Mouse (Mus musculus) R1 (cell line): ENCODE results near the gene Ptpn14.

Experiments used
- DNase-seq: peaks from one replicate; pipeline ENCODE4 v3.0.0-alpha.2; 2018; ENCODE audit warnings: low read depth, low spot score

Gene Ptpn14

DNA sequence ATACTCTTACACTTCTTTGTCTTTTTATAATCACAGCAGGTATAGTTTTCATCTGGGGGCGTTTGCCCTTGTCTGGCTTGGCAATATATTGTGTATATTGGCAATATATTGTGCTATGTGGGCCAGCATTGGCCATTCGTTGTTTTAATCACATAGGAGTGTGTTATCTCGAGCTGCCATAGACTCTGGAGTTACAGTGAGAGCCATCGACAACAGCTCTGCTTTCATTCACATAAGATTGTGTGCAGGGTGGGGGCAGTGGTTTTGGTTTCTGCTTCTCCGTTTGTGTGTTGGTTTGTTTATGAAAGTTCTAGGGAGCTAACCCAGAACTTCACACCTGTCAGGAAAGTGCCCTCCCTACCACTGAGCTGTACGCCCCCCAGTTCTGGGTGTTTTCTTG, 138.6 kb downstream of the Ptpn14 start:
- DNase-seq: no peak

GRCm38 (mm10) chr1:189867034-189867433, 139.0 kb downstream of the Ptpn14 start:
- DNase-seq: no peak

- DNase-seq: no peak
These were observed 139.4 kb downstream of the Ptpn14 start for GRCm38 (mm10) chr1:189867497-189867896.

DNA sequence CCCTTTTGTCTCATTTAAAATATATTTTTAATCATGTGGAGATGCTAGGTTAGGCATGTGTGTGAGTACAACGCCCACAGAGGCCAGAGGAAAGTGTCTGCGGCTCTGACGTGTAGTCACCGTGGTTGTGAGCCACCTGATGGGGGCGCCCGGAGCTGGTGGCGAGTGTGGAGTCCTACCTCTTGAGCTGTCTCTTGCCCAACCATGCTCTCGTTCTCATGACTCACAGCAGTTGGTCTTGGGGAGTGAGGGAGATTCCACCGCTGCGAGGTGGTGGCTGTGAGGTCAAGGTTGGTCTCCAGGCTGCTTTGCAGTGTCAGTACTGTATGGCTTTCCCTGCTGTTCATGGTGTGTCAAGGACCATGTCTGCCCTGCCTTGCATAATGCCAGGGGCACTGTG, 140.0 kb downstream of the Ptpn14 start:
- peak; percentile 59 for DNase-seq

DNA sequence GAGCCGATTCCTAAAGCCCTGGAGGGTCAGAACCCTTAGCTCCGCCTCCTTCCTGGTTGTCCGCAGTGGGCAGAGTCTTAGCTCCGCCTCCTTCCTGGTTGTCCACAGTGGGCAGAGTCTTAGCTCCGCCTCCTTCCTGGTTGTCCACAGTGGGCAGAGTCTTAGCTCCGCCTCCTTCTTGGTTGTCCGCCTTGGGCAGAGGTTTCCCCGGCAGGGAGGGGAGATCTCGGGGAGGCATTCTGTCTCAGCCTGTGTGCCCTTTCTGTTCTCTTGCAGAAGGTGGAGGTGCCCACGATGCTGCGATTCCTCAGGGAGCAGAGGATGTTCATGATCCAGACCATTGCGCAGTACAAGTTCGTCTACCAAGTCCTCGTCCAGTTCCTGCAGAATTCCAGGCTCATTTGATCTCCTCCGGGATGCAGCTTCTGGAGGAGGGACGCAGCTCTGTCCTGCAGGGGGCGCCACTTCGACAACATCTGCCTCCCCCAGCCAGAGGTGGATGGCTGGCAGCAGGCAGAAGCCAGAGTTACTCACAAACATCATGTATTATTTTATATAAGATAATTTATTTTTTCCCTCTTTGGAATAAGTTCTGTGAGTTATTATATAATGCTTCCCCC, 141.7 kb downstream of the Ptpn14 start:
- DNase-seq: peak; percentile 68

DNA sequence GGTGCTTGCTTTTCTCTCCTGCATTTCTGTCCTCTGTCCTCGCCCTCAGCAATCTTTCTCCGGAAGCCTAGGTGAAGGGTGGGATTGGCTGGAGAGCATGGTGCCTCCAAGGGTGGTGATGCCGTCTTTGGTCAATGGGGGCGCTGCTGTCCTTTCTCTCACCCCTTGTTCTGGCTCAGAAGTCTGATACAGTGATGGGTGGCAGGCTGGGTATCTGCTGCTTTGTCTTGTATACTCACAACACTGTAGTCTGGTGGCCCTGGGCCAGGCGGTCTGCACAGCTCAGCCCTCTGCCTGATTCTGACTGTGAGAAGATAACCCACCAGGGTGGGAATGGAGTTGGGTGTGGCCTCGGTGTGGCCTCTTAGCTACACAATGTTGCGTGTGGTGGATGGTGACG, 142.5 kb downstream of the Ptpn14 start:
- peak; percentile 74 for DNase-seq

DNA sequence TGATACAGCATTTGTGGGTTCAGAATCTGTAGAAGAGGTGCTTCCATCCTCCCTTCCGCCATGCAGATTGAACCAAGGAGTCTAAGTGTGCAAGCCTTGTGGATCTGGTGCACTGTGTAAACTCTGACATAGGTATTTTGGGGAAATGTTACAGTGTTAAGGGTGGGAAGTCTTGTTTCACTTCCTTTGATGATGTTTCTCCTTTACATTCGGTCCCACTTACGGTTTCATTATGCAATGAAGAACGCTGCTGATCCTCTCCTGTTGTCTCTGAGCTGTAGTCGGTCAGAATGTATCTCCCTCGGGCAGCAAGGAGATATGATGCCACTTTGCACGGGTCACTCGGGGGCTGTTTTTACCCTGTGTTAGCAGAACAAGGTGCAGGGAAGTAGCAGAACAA, 143.6 kb downstream of the Ptpn14 start:
- DNase-seq: no peak

GRCm38 (mm10) chr1:189872050-189872449, 144.0 kb downstream of the Ptpn14 start:
- DNase-seq: no peak

- no peak for DNase-seq
These were observed 145.5 kb downstream of the Ptpn14 start for GRCm38 (mm10) chr1:189873591-189873990.

DNA sequence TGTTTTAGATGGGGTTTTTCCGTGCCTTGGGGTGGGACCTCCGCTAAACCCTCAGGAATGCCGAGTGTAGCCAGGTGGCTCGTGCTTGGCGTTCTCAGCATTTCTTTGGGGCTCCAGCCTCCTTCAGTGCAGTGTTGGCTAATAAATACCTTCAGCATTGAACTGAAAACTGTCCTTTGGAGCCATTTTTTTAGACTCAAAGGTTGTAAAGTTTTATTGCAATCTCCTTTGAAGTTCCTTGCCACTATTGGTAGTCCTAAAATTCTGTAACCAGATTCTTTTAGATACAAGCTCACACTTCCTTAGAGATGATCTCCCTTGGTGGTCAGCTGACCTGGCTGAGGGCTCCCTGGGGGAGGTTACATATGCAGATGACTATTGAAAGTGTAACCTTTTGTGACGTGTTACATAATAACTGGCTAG, 147.4 kb downstream of the Ptpn14 start:
- DNase-seq: no peak

GRCm38 (mm10) chr1:189876162-189876561, 148.1 kb downstream of the Ptpn14 start:
- DNase-seq: no peak

DNA sequence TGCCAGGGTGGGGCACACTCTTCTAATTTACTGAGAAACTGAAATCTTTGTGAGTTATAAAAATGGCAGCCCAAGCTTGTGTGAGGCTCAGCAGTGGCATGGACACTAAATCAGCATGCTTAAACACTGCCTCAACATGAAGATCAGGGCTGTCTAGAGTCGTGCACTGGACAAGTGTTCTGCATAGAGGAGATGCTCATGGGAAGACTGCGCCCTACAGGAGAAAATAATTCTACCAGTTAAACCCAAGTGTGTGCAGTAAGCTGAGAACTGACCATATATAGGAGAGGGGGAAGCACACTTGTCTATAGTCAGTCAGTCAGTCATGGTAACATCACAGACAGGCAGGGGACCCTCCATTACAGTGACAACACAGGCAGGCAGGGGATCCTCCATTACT, 151.1 kb downstream of the Ptpn14 start:
- DNase-seq: no peak

- DNase-seq: no peak
These were observed 151.9 kb downstream of the Ptpn14 start for GRCm38 (mm10) chr1:189879965-189880364.

DNA sequence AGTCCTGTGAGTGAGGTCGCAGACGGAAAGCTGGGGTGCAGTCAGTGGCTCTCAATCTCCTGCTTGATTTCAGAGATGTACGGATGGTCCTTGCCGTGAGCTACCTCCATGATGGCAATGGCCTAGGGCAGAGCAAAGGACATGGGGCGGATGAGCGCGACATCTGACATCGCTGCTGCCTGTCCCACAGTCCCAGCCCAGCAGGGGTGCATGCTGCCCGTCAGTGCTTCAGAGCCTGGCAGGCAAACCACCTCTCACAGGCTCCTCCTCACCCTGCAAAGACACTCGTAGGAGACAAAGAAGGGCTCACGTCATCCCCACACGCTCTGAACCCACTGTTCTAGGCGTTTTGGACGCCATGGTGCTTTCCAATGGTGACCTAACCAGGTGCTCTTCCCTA, 152.7 kb downstream of the Ptpn14 start:
- DNase-seq: no peak

GRCm38 (mm10) chr1:189882886-189883285, 154.8 kb downstream of the Ptpn14 start:
- peak; percentile 84 for DNase-seq

DNA sequence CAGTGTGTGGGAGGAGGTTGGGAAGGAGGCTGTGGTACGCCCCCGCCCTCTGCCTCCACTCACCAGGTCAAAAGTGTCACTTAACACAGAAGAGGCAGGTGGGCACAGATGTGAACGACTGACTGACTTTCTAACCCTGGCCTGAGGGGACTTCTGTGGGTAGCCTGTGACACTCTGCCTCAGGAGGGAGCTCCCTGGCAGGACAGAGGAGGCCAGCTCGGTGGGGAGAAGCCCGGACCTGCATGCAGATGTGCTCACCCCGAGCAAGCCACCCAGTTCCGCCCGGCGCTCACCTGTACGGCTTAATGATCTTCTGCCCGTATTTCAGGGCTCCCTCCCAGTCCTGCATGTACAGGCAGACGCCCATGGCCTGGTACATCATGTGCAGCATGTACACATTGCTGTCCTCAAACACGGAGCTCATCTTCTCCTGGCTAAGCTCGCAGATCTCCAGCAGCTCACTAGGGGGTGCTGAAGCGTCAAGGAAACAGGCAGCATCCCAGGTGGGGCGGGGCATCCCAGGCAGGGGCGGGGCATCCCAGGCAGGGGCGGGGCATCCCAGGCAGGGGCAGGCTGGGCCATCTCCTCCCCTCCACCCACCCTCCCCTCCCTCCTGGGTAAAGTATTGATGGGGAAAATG, 155.6 kb downstream of the Ptpn14 start:
- DNase-seq: peak; percentile 90

GRCm38 (mm10) chr1:189884951-189885350, 156.9 kb downstream of the Ptpn14 start:
- DNase-seq: no peak

DNA sequence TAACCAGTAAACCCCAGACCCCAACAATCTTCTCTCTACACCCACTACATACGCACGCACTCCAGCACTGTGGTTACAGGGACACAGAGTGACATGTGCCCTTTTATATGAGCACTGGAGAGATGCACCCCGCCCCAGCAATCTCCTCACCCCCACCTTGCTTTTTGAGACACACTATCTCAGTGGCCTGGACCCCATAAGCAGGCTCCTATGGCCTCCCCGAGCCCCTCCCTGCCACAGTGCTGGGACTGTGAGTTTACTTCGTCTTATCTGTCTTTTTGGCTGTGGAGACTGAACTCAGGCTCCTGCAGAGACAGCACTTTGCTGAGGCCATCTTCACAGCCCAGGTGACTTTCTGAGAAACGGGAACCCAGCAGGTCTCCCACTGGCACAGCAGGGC, 157.9 kb downstream of the Ptpn14 start:
- DNase-seq: no peak

GRCm38 (mm10) chr1:189887518-189887917, 159.4 kb downstream of the Ptpn14 start:
- DNase-seq: peak; percentile 76

- no peak for DNase-seq
These were observed 160.7 kb downstream of the Ptpn14 start for GRCm38 (mm10) chr1:189888749-189889148.

DNA sequence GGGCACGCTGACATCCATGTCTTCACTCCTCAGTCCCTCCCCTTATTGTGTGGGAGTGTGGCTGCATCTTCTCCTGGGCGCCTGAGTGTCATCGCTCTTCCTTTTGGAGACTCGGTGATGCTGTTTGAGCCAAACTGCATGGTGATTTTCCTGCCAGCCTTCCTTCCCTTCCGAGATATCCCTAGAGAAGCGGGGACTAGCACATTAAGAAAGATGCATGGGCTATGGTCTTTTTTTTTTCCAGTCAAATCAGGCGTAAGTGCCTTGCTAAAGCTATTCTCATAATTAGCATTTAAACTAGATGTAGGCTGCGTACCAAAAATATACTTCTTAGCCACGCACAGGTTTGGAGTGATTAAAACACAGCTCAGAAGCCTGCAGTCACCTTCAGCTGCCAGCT, 166.1 kb downstream of the Ptpn14 start:
- no peak for DNase-seq

DNA sequence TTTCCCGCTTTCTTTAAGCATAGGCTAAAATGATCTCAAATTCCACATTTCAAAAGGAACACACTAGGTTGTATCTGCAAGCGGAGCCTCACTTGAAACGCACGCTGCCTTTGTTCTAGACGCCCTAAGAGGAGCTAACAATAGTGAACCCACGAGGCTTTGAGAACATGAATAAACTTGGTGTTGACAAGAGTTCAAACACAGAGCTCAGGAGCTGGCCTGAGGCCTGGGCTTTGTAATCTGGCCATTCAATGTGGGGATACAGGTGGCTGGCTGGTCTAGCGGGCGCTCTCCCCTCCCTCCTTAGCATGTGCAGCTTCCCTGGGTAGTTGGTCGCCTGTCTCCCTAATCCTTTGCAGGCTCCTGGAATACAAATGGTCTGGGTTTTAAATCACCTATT, 169.8 kb downstream of the Ptpn14 start:
- no peak for DNase-seq

GRCm38 (mm10) chr1:189898708-189899107, 170.6 kb downstream of the Ptpn14 start:
- no peak for DNase-seq

DNA sequence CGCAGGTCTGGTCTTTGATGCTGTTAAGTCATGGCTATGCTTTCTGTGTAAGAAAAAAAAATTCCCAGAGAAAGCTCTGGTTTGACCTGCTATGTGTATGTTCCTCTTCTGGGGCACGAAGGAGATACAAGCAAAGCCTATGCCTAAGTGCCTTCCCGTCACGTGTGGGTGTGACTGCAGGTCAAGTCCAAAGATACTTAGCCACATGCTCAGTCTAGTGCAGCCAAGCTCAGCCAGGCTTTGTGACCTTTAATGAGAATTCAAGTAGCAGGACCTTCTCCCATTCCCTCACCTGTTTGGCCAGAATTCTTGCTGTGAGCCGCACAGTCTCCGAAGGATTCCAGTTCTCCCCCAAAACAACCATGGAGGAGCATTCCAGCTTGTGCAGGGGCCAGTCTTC, 171.5 kb downstream of the Ptpn14 start:
- no peak for DNase-seq
